Mouse (Mus musculus) G1E (cell line): Measurements from ENCODE around the gene Vwa5b2.

Experiments
- GATA1 ChIP-seq: IDR thresholded peaks from 2 replicates; pipeline ENCODE4 v1.6.1; 2012; ENCODE audit warnings: borderline replicate concordance, low read length, inconsistent platforms, mixed read lengths
- TAL1 ChIP-seq: conservative IDR thresholded peaks from 2 replicates; pipeline ENCODE4 v1.6.1; 2012; ENCODE audit warnings: low read depth, low read length, inconsistent platforms, mixed read lengths

GRCm38 (mm10) chr16:20623211-20623610, 33.9 kb downstream of the Vwa5b2 start:
- TF ChIP-seq GATA1 (no peak), TAL1 (no peak)
